Mouse (Mus musculus) WW6 (cell line): ENCODE results near the gene Tfcp2l1.
"Not testable (repeated sequence)": the region's sequence is repeated elsewhere in the genome, so short reads cannot be mapped to it uniquely, and the experiment has no call there.

ENCODE experiments used
- DNase-seq: peaks from one replicate; pipeline ENCODE4 v3.0.0-alpha.2; 2013; ENCODE audit warnings: low read depth, low spot score

Tfcp2l1 gene

DNA sequence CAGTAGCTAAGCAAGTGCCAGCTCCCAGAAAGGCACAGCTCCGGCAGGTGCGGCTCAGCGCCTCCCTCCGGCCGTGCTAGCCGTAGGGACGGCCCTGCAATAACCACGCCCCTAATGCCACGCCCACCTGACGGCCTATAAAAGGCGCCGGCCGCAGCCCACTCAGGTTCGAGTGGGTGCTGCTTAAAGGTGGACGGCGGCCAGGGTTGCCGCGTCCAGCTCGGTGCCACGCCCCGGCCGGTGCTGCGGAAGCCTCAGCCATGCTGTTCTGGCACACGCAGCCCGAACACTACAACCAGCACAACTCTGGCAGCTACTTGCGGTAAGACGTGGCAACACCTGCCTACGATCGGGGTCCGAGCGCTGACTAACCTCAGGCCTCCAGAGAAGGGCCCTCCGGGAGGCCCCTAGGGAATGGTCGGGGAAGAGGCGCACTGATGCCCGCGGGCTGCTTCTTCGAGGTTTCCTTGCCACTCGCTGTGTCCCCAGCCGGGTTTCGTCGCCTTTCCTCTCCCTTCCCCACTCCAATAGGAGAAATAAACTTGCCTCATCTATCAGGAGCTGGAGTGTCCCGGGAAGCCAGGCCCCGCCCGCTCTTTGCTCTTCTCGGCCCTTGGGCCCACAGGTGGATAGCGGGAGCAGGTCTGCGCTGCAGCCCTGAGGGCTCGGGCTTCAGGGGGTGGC, at the start of gene Tfcp2l1:
Gene Tfcp2l1, plus strand, starts transcription at position 165 of the 684 bp plus-strand sequence.
- no peak for DNase-seq

DNA sequence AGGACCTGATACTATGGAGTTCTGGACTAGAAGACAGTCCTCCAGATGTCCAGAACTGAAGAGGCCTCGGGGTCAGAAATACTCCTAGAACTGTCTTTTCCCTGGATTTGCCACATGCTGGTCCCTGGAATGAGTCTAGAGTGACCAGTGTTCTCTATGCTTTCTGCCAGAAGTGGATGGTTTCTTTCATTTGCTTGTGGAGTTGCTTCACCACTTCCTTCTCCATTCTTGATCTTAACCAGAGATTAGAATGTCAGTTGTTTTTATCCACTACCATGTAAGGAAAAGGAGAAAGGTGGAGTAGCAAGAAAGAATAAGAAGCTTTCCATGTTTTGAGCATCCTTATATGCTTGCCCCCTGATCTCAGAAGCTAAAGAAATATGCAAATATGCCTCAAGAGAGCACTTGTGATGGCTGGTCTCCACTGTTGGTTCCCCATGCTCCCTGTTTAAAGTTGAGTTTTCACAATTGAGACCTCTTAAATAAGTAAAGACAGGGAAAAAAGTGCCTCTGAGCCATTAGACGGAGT, 47.5 kb upstream of the Tfcp2l1 start:
- no peak for DNase-seq

DNA sequence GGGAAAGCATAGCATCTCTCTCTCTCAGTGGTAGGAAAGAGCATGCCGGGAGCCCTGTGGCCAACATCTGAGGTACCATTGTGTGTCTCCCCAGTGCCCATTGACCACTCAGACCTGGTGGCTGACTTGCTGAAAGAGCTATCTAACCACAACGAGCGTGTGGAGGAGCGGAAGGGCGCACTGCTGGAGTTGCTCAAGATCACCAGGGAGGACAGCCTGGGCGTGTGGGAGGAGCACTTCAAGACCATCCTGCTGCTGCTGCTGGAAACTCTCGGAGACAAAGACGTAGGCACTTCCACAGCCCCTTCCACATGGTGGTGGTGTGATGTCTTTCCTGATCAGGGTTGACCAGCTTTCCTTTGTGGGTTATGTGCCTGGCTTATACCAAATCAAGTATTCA, 46.6 kb upstream of the Tfcp2l1 start:
- no peak for DNase-seq

DNA sequence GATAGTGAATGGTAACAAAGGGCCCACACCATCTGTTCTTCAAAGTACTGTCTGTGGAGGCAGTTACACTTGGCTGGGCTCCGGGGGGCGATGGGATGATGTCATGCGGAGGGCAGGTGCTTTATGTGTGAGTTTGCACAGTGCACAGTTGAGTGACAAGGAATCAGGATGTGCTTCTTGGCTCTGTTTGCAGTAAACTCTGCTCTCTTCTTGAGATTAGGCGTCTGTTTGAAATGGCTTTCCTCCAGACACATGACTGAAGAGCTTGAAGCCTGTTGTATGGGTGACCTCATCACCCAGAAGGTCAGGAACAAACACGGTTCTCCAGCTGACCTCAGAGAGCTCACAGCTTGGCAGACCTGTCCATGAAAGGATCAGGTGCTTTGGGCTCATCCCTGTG, 38.0 kb upstream of the Tfcp2l1 start:
- no peak for DNase-seq

DNA sequence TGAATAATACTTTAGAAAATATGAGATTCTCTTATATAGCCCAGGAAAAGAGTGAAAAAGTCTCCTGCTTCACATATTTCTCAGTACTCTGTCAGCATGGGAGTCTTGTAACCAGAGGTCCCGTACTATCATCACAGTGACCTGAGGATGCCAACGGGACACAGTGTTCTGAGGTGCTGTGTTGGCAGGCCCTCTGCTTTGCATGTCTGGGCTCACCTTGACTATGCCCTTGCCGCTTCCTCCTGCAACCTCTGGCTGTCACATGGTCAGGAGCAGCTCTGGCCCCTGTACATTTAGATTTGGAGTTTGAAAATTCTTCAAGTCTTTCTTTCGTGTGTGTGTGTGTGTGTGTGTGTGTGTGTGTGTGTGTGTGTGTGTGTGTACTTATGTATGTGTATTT, 34.8 kb upstream of the Tfcp2l1 start:
- DNase-seq: no peak

DNA sequence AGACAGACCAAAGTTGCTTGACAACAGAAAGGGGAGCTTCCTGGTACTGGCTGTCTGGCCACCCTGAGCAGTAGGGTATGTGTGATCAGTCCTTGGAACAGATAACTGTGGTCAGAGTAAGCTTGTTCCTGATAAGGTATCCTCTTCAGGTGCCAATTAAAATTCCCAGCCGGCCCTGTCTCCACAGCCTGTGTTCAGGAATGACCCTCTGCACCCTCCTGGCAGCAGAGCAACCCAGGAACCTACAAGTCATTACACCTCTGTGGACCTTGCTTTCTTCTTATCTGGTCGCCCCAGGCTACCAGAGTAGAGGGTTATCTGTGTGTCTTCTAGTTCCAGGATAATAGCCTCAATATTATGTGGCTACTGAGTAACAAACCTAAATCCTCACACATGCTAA, 32.4 kb upstream of the Tfcp2l1 start:
- DNase-seq: no peak

DNA sequence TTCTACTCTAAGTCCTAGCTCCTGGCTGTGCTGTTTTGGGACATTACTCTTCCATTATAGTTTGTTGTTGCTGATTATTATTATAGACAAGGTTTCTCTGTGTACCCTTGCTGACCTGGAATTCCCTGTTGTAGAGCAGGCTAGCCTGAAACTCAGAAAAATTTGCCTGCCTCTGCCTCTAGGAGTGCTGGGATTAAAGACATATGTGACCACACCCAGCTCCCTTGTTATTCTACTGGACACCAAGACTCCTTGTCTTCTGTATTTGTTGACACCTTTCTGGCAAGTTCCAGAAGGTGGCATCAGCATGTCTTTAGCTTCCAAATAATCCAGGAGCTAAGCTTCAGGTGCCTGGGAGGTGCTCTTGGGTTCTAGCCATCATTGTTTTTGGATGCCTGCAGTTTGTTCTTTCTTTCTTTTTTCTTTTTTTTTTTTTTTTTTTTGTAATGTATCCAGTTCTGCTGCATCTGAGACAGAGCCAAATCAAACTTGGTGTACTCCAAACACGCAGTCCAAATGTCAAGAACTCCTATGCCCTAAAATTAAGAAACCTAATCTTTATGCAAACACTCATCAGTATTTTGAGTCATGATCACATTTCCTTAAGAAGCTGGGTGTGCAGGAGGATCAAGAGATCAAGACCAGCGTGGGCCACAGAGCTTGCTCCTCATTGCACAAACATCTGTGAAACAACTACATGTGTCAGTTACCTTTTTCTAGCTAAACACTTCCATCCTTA, 30.1 kb upstream of the Tfcp2l1 start:
- no peak for DNase-seq

DNA sequence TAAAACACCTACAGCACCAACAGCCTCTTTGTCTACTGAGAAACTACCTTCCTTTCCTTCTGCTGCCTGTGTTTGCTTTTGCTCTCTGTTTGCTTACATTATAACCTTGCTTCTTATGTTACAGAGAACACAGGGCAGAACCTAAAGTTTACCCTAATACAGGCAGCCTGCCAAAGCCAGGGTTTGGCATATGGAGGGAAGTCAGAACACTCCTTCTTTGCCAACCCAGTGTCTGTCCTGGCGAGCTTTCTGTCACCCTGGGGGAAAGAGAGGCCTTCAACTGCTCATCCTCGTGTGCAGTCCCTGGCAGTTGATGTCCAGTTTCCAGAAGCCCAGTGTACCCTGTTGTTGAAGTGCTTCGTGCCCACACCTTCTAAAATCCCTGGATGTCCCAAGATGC, 29.4 kb upstream of the Tfcp2l1 start:
- no peak for DNase-seq

DNA sequence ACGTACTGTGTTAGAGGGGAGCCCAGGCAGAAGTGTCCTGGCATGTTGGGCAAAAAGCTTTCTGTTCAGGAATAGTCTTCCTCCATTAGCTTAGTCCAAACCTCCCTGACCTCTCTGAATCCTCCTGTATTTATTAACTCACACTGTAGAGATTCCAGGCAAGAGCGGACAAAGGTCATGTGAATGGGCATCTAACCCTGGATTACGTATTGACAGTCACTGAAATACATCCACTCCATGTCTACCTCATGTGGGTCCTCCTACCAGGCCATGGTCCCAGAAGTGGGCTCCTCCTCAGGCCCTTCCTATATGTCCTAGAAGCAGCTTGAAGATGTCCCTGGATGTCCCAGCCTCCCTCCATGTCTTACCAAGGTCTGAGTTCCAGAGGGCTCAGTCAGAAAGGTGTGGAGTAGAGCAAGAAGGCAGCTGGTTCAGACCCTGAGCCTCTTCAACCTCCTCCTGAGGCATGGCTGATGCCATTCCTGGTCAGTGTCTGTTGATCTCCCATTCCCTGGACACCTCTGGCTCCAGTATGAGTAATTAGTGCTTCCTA, 14.0 kb upstream of the Tfcp2l1 start:
- no peak for DNase-seq

DNA sequence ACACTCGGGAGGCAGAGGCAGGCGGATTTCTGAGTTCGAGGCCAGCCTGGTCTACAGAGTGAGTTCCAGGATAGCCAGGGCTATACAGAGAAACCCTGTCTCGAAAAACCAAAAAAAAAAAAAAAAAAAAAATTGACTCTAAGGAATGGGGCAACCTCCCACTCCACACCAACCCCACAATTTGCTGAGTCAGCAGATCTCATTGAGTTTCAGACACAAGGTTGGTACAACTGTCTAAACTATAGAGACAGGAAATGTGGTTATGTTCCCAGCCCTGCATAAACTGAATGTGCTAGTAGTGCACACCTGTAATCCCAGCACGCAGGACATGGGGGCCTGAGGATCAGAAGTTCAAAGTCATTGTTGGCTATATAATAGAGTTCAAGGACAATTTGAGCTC, 6.7 kb upstream of the Tfcp2l1 start:
- not testable (repeated sequence) for DNase-seq

DNA sequence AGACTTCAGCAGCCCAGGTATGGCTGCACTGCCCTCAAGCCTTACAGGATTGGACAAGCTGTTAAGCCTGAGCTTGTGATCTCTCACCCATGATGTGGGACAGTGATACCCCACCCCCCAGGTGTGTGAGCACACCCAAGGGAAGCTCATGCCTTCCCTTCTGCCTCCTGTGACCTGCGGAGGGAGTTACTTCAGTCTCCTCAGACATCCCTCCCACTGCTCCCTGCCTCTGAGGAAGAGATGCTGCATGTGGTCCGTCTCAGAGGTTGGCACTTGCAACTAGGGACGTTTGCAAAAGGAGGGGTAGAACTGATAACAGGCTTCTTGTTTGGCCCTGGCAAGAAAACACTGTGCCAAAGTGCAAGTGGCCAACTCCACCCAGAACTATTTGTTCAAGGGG, 4.9 kb upstream of the Tfcp2l1 start:
- no peak for DNase-seq

DNA sequence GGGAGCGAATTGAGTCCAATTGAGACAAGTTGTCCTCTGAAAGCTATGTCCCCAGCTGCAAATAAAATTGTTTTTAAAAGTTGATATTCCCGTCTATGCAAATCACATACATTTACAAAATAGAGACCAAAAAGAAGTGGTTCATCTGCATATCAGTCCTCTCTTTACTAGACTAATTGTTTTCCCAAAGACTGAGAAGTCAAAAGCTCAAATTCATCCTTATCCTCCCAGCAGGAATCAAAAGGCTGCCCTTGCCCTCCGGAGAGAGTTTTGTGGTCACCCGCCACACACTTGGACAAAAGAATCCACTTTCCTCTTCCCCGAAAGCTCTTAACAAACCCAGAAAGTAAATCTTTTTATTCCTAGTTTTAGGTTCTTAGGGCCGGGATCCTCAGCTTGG, 2.3 kb upstream of the Tfcp2l1 start:
- DNase-seq: no peak

DNA sequence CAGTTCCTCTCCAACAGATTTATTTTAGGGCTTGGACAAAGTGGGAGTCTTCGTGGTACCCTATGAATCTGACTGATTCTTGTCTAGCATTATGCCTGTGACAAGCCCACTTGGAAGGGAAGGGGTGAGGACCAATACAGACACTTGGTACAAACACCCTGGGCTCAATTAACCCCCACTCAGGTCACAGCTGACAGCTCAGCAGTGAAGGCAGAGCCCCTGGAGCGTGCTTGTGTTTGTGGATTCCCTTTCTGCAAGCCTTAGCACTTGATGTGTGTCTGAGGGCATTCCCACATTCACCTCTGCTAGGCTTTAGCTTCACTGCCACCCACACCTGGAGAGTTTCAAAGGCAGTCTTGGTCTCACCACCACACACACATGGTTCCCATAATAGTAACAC, 1.8 kb upstream of the Tfcp2l1 start:
- DNase-seq: no peak

DNA sequence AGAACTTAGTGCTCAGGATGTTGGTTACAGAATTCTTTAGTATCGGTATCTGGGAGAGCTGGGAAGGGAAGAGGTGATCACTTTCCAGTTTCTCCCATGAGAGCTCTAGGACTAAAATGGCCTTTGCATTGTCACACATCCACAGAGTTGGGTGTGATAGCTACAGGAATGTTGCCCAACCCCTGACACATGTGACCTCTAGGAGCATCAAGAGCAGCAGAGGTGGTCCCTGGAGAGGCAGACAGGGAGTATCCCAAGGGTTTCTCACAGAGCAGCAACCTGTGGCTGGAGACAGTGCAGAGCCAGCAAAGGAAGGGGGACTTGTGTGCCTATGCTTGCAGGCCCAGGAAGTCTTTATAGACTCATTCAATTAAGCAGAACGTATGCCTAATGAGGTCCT, 1.3 kb upstream of the Tfcp2l1 start:
- DNase-seq: no peak

DNA sequence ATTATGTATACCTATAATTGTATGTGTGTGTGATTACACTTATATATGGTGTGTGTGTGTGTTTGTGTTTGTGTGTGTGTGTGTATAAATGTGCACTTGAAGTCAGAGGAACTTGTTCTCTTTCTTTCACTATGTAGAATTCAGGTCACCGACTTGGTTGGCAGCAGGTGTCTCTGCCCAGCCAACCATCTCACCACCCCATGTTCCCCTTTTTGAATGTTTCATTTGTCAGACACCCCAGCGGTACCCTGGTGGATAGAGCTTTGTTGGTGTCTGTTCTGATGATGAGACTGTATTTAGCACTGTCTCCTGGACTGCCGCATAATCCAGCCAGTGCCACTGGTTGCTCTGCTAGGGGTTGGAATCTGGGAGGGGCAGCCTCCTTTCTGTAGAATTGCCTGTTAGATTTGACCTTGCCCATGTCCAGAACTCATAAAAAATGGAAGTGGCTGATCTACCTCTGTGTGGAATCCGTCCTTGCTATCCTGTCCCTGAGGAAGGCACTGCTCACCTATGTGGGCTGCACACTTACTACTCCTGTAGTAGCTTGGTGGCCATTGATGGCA, 5.8 kb downstream of the Tfcp2l1 start:
- no peak for DNase-seq

DNA sequence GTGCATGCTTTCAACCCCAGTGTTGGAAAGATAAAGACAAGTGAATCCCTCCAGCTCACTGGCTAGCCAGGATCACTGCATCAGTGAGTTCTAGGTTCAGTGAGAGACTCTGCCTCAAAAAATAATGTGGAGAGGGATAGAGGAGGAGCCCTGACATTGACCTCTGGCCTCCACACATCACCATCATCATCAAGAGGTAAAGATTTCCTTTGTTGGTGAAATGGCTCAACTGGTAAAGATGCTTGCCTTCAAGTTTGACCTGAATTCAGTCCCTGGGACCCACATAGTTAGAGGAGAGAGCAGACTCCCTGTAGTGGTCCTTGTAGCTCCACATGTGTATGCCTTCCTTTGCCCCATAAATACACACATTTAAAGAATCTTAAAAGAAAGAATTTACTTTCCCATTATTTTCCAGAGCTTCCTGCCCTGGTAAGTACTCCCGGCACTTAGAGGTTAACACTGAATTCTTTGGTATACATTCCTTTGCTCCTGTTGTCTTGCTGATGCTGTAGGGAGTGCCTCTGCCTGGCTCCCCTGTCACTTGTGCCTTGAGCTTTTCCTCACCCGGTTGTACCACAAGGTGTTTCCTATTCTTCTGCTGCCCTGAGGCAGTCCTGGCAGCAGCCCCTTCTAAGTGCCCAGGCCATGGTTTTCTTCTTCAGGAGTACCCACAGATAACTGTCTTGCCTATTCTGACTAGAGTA, 14.7 kb downstream of the Tfcp2l1 start:
- DNase-seq: no peak

DNA sequence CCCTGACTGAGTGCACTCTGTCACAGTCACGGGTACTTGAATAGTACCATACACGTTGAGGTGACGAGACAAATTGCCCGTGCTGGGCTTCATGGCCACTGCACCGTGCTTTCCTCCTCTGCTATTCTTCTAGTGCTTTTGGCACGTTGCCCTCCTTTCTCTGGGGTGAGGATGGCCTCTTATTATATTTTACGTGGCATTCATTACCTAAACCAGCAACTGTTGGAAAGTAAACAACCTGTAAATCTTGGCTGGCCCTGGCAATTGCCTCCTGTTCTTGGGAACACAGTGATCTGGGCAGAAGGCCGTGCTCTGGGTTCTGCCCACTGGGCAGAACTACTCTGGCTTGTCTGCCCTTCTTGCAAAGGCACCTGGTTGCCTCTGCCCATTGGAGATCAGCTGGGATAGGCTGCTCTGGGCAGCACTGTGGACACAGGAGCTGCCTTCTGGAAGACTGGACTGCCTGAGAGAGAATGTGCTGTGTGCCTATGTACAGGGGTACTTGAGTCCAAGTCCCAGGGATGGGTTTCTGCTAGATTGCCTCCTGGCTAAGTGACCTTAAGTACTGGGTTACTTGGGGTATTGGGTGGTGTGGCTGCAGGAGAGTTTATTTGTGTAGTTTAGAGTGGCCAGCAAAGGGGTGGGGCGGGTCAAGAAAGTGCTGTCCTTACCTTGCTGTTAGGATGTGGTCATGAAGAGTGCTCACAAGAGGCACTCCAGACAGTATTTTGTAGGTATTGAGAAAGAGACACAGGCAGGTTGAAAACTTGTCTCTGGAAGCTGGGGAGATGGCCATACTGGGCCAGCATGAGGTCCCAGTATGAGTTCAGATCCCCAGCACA, 15.6 kb downstream of the Tfcp2l1 start:
- no peak for DNase-seq

DNA sequence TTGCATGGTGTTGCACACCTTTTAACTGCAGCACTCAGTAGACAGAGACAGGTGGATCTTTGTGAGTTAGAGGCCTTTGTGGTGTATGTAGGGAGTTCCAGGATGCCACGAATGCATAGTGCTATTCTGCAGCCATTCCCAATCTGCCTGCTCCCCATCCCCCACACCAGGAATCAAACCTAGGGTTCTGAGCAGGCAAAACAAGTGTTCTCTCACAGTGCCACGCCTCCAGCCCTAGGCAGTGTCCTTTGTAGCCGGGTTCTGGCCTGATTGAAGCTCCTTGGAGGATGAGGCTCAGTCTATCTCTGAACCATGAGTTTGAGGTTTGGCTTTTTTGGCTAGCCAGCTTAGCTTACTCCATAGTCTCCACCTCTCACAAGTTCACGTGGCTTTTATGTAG, 18.0 kb downstream of the Tfcp2l1 start:
- DNase-seq: no peak

DNA sequence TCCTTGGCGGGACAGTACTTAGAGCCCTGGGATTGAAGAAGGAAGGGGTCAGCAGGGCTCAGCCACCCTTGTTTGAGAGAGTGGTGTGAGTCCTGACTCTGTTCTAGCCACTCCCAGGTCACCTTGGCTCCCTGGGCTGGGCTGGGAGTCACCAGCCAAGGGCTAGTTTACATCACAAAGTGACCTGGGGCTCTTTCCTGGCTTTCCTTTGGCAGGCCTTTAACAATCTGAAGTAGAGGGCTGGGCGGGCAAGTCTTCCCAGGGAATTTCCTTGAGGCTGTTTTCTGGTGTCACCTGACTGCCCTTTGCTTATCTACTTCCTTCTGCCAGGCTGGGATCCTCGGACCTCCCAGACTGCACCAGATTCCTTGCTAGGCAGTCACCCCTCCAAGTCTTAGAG, 20.3 kb downstream of the Tfcp2l1 start:
- peak; percentile 76 for DNase-seq

DNA sequence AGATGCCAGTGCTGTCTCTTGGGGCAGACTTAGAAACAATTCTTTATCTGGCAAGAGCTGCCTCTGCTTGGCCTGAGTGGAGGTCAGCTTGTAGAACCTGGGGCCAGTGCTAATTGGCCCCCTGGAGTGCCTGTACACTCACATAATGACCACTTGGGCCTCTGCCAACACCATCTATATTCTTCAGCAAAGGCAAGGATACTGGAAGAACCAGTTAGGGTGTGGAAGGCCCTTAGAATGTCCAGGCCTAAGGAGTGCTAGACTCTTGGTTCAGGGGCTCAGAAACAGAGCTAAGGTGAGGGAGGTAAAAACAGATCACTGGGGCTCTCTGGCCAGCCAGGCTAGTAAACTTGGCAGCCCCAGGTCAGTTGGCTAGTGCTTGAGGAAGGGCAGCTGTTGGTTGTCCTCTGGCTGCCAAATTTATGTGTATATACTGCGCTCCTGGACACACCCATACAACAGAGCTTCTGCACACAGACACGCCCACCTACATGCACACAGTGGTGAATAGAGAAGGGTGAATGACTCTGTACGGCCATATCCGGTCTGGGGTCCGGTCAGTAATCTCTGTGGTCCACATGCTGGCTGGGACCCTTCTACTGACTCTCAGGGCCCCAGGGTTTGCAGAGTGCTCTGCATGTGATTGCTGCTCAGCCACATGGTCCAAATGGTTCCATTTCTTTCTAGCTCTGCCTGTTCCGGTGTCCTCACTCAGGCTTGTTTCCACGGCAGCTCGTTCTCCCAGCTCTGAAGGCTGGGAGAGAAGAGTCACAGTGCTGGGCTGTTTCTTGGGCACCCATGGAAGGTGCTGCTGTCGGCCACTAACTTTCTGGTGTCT, 22.4 kb downstream of the Tfcp2l1 start:
- no peak for DNase-seq
